Mouse (Mus musculus): ENCODE results near the gene Sacs.

- TF ChIP-seq CTCF (IDR thresholded peaks at IDR 0.05; ENCODE audit: low read depth) (no peak), EP300 (IDR thresholded peaks at IDR 0.05; ENCODE audit: low read depth) (no peak)
Observed at GRCm38 (mm10) chr14:61154900-61155585, 16.8 kb downstream of the Sacs start.
